14 mouse cellular contexts compared by ENCODE assay signal in genomic region chr1:87779204-87779785, GRCm38 (mm10). TPM values are rescaled to one million over a fixed set of nuclear protein-coding genes. Genes with fewer than 3 reads are reported as not detected.
"Had no signal": no experiment of that assay in that cellular context is flagged by ENCODE, and none has a peak within 500 bp of the region (broad histone marks: within the 10 kb centered on the region; RNA-seq: fewer than 3 reads in every experiment).

No protein-coding gene starts in this region.

- H3K9me3 ChIP-seq: limb, embryonic 13.5 days; midbrain, embryonic 13.5 days; neural tube, embryonic 15.5 days had no signal

- H3K9ac ChIP-seq: limb, embryonic 13.5 days; midbrain, embryonic 13.5 days; neural tube, embryonic 15.5 days had no signal

- H3K4me2 ChIP-seq: limb, embryonic 13.5 days; midbrain, embryonic 13.5 days; neural tube, embryonic 15.5 days had no signal

- H3K4me1 ChIP-seq: limb, embryonic 13.5 days; midbrain, embryonic 13.5 days; neural tube, embryonic 15.5 days had no signal

- H3K27ac ChIP-seq: hindbrain, postnatal 0 days; limb, embryonic 13.5 days; midbrain, embryonic 13.5 days; neural tube, embryonic 15.5 days had no signal

- DNase-seq: kidney, postnatal 25 days; layer of hippocampus, adult 9-11 months; left cerebral cortex, postnatal 4 days; lung, adult 2 months; lung, postnatal 36 days; thymus, adult 18-20 months; thymus, postnatal 14 days had no signal

- ATAC-seq: hindbrain, postnatal 0 days; lung, postnatal 0 days; midbrain, embryonic 13.5 days had no signal

- H3K4me3 ChIP-seq: limb, embryonic 13.5 days; midbrain, embryonic 13.5 days; myocyte; neural tube, embryonic 15.5 days had no signal

- H3K27me3 ChIP-seq: limb, embryonic 13.5 days; midbrain, embryonic 13.5 days; neural tube, embryonic 15.5 days had no signal

RNA-seq across cellular contexts. Expression of gene Sag, which starts 24.2 kb away (rescaled TPM):
- total RNA-seq: midbrain, postnatal 0 days had no signal
